Mouse (Mus musculus) heart, adult 2 months (tissue): Measurements from ENCODE around the gene Foxp1.

Experiments
- CTCF ChIP-seq: fragments of 200-600 bp; IDR thresholded peaks from 2 replicates; pipeline ENCODE4 v1.8.1; 2022; ENCODE audit warnings: antibody characterized with exemption, mild to moderate bottlenecking, moderate library complexity
- POLR2A ChIP-seq: fragments of 200-500 bp; IDR thresholded peaks from 2 replicates; pipeline ENCODE4 v1.6.1; 2011; ENCODE audit warnings: mild to moderate bottlenecking, low read depth, low read length, control low read depth; ENCODE audit not compliant: insufficient read depth

DNA sequence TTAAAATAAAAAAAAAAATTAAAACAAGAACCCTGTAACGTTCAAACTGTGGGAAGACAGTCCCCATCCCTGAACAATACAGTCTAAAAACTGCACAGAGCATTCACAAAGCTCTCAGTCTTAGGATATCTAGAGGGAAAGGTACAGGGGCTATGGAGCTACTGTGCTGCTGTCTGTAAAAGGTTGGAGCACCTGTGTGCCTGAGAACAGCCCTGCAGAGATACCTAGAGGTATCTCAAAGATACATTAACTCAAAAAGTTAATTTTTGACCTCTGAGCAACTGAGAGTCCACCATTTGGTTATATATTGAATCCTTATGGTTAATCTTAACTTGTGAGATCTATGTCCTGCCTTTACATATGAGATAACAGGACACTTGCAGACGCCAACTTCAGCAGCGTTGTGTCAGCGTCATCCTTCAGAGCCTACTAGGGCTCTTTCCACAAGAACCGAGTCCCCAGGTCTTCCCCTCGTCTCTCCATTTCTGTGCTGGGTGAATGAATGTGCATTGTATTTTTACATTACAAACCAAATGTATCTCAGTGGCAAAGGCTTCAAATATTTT lies 30.5 kb downstream of the Foxp1 start:
- no peak for TF ChIP-seq CTCF
- no peak for TF ChIP-seq POLR2A
